Mouse (Mus musculus): ENCODE results near the gene Sptb. TPM values are rescaled to one million over a fixed set of nuclear protein-coding genes. Genes with fewer than 3 reads are reported as not detected.

Gene Sptb
- polyA plus RNA-seq, 1 experiment = 101 TPM

DNA sequence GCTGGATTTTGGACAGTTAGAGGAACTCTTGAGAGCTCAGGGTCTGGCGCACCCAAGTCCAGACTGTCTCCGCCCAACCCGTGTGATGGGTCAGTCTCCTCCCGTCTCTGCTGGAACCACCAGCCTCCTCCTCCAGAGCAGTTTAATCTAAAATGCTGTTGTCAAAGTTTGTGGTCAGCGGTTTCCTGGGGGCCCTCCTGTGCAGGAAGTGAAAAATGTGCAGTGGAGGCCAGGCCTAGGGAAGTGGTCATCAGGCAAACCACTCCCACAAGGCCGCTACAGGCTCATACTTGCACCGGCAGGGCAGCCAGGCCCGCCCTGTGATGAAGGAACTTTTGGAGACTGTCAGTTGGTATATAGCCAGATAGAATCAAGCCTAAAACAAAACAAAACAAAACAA lies 172.9 kb downstream of the Sptb start:
- Histone ChIP-seq H3K4me3 (replicated peaks; ENCODE audit: insufficient read depth, low read depth, low read length) (no peak overlapping the region), H3K4me1 (ENCODE audit: control insufficient read depth, insufficient read depth, low read length) (0 out of 2 replicates have a peak, but pooled peaks cover 3% of the 10 kb centered on the region), H3K27me3 (ENCODE audit: control insufficient read depth, insufficient read depth, low read length) (no peaks in the 10 kb centered on the region), H3K27ac (ENCODE audit: insufficient read depth, low read length) (no peak overlapping the region)
- no peak for DNase-seq
- WGBS = 91% methylated on average over 8 of the region's 8 CpGs
- TF ChIP-seq POLR2A (IDR thresholded peaks at IDR 0.05; ENCODE audit: borderline replicate concordance, insufficient read depth, low read length) (no peak), CTCF (IDR thresholded peaks at IDR 0.05; ENCODE audit: borderline replicate concordance, insufficient read depth, low read depth, low read length) (no peak)

DNA sequence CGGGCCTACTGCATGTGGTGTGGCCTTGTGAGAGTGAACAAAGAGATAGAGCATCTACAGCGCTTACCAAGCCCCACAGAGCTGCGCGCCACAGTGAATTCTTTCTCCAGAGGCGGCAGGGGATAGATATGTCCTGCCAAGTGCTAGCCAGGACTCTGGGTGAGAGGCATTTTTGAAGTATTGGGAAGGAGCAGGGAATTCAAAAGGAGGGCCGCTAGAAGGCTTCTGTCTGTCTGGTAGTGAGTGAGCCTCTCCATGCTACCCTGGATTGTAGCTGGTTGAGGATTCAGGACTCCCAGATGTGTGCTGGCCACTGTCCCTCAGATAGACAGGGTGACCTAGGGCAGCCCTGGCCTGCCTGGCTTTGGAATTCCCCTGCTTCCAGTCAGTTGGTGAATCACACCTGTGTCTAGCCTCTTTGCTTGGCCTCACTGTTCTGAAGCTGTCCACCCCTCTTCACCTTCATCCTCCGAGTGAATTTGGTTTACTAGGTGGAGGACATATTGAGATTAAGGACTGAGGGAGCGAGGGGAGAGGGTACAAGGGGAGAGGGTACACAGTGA lies 173.7 kb downstream of the Sptb start:
- 0 out of 2 replicates have a peak, but pooled peaks cover 3% of the 10 kb centered on the region for H3K4me1 ChIP-seq (ENCODE audit: control insufficient read depth, insufficient read depth, low read length)
- TF ChIP-seq CTCF (IDR thresholded peaks at IDR 0.05; ENCODE audit: borderline replicate concordance, insufficient read depth, low read depth, low read length) (no peak), POLR2A (IDR thresholded peaks at IDR 0.05; ENCODE audit: borderline replicate concordance, insufficient read depth, low read length) (no peak)
- H3K4me3 ChIP-seq (replicated peaks; ENCODE audit: insufficient read depth, low read depth, low read length) = no peak overlapping the region
- WGBS = 86% methylated on average over 8 of the region's 8 CpGs
- H3K27me3 ChIP-seq (ENCODE audit: control insufficient read depth, insufficient read depth, low read length) = no peaks in the 10 kb centered on the region
- H3K27ac ChIP-seq (ENCODE audit: insufficient read depth, low read length) = no peak overlapping the region
- no peak for DNase-seq

- TF ChIP-seq POLR2A (IDR thresholded peaks at IDR 0.05; ENCODE audit: borderline replicate concordance, insufficient read depth, low read length) = no peak
- no peak for TF ChIP-seq CTCF (IDR thresholded peaks at IDR 0.05; ENCODE audit: borderline replicate concordance, insufficient read depth, low read depth, low read length)
- Histone ChIP-seq H3K4me1 (ENCODE audit: control insufficient read depth, insufficient read depth, low read length) (0 out of 2 replicates have a peak, but pooled peaks cover 3% of the 10 kb centered on the region), H3K4me3 (replicated peaks; ENCODE audit: insufficient read depth, low read depth, low read length) (no peak overlapping the region), H3K27ac (ENCODE audit: insufficient read depth, low read length) (peak overlapping the region; percentile 12; the same call in 1 of the 2 replicates), H3K27me3 (ENCODE audit: control insufficient read depth, insufficient read depth, low read length) (no peaks in the 10 kb centered on the region)
- no peak for DNase-seq
- WGBS = 83% methylated on average over 9 of the region's 9 CpGs
These were observed 174.9 kb downstream of the Sptb start for GRCm38 (mm10) chr12:76535471-76535900.

GRCm38 (mm10) chr12:76534641-76535283 lies 175.6 kb downstream of the Sptb start:
- Histone ChIP-seq H3K4me1 (ENCODE audit: control insufficient read depth, insufficient read depth, low read length) (0 out of 2 replicates have a peak, but pooled peaks cover 3% of the 10 kb centered on the region), H3K27ac (ENCODE audit: insufficient read depth, low read length) (no peak overlapping the region), H3K27me3 (ENCODE audit: control insufficient read depth, insufficient read depth, low read length) (no peaks in the 10 kb centered on the region), H3K4me3 (replicated peaks; ENCODE audit: insufficient read depth, low read depth, low read length) (peak overlapping the region; percentile 78)
- DNase-seq = no peak
- 40% methylated on average over 9 of the region's 9 CpGs for WGBS
- TF ChIP-seq POLR2A (IDR thresholded peaks at IDR 0.05; ENCODE audit: borderline replicate concordance, insufficient read depth, low read length) (no peak), CTCF (IDR thresholded peaks at IDR 0.05; ENCODE audit: borderline replicate concordance, insufficient read depth, low read depth, low read length) (no peak)

DNA sequence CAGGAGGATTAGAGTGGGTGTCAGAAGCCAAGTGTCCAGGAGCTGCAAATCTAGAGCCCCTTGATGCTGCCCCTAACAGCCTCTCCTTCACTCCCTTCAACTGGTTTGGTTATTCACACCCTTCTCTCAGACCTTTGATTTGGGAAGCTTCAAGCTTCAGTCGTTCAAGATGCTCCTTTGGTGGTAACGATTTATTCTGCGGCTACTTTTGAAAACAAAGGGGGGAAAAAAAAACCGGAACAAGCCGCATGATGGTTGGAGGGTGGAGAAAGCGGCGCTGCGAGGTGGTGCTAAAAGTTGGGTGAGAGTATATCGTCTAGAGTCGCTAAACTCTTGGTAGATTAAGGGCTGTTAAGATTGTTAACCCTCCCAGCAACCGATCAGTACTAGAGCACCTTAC lies 176.1 kb downstream of the Sptb start:
- 12% methylated on average over 11 of the region's 11 CpGs for WGBS
- no peak for DNase-seq
- Histone ChIP-seq H3K4me1 (ENCODE audit: control insufficient read depth, insufficient read depth, low read length) (0 out of 2 replicates have a peak, but pooled peaks cover 3% of the 10 kb centered on the region), H3K4me3 (replicated peaks; ENCODE audit: insufficient read depth, low read depth, low read length) (peak overlapping the region; percentile 78), H3K27me3 (ENCODE audit: control insufficient read depth, insufficient read depth, low read length) (no peaks in the 10 kb centered on the region), H3K27ac (ENCODE audit: insufficient read depth, low read length) (peak overlapping the region; percentile 3; the same call in 1 of the 2 replicates)
- TF ChIP-seq CTCF (IDR thresholded peaks at IDR 0.05; ENCODE audit: borderline replicate concordance, insufficient read depth, low read depth, low read length) = no peak
- no peak for TF ChIP-seq POLR2A (IDR thresholded peaks at IDR 0.05; ENCODE audit: borderline replicate concordance, insufficient read depth, low read length)

GRCm38 (mm10) chr12:76533377-76534222 lies 176.7 kb downstream of the Sptb start:
- Histone ChIP-seq H3K4me1 (ENCODE audit: control insufficient read depth, insufficient read depth, low read length) (0 out of 2 replicates have a peak, but pooled peaks cover 3% of the 10 kb centered on the region), H3K4me3 (replicated peaks; ENCODE audit: insufficient read depth, low read depth, low read length) (peak overlapping the region; percentile 78), H3K27me3 (ENCODE audit: control insufficient read depth, insufficient read depth, low read length) (no peaks in the 10 kb centered on the region), H3K27ac (ENCODE audit: insufficient read depth, low read length) (peak overlapping the region; percentile 41)
- WGBS = under 1% methylated on average over 70 of the region's 74 CpGs
- TF ChIP-seq CTCF (IDR thresholded peaks at IDR 0.05; ENCODE audit: borderline replicate concordance, insufficient read depth, low read depth, low read length) = no peak
- TF ChIP-seq POLR2A (IDR thresholded peaks at IDR 0.05; ENCODE audit: borderline replicate concordance, insufficient read depth, low read length) = no peak
- DNase-seq = peak; percentile 74 to 79

GRCm38 (mm10) chr12:76532926-76533376 lies 177.4 kb downstream of the Sptb start:
- Histone ChIP-seq H3K27me3 (ENCODE audit: control insufficient read depth, insufficient read depth, low read length) (no peaks in the 10 kb centered on the region), H3K27ac (ENCODE audit: insufficient read depth, low read length) (peak overlapping the region; percentile 41), H3K4me1 (ENCODE audit: control insufficient read depth, insufficient read depth, low read length) (0 out of 2 replicates have a peak, but pooled peaks cover 3% of the 10 kb centered on the region), H3K4me3 (replicated peaks; ENCODE audit: insufficient read depth, low read depth, low read length) (peak overlapping the region; percentile 78)
- DNase-seq = no peak
- no peak for TF ChIP-seq CTCF (IDR thresholded peaks at IDR 0.05; ENCODE audit: borderline replicate concordance, insufficient read depth, low read depth, low read length)
- WGBS = under 1% methylated on average over 31 of the region's 31 CpGs

All from cerebellum, adult 2 months (tissue).